Mouse (Mus musculus): ENCODE results near the gene Dnah5.

GRCm38 (mm10) chr15:28502820-28503219, 299.3 kb downstream of the Dnah5 start:
- TF ChIP-seq CTCF (IDR thresholded peaks at IDR 0.05; ENCODE audit: extremely low read depth, insufficient read depth, low read length) (no peak), POLR2A (IDR thresholded peaks at IDR 0.05; ENCODE audit: extremely low read depth, insufficient read depth, low read length) (no peak)

All from cortical plate, adult 2 months (tissue).